Mouse (Mus musculus) thymus, adult 2 months (tissue): ENCODE measurements around the gene Rplp2.

ENCODE experiments used
- CTCF ChIP-seq: fragments of 200-500 bp; IDR thresholded peaks from 2 replicates; pipeline ENCODE4 v1.5.1; 2012; ENCODE audit warnings: mild to moderate bottlenecking, control low read depth, low read length, moderate library complexity, borderline replicate concordance; ENCODE audit not compliant: control insufficient read depth, poor library complexity, insufficient read depth; ENCODE audit errors: extremely low read depth
- POLR2A ChIP-seq: fragments of 200-500 bp; IDR thresholded peaks from 2 replicates; pipeline ENCODE4 v1.6.1; 2012; ENCODE audit warnings: mild to moderate bottlenecking, low read length, control low read depth, moderate library complexity; ENCODE audit not compliant: control insufficient read depth, poor library complexity, insufficient read depth; ENCODE audit errors: extremely low read depth

DNA sequence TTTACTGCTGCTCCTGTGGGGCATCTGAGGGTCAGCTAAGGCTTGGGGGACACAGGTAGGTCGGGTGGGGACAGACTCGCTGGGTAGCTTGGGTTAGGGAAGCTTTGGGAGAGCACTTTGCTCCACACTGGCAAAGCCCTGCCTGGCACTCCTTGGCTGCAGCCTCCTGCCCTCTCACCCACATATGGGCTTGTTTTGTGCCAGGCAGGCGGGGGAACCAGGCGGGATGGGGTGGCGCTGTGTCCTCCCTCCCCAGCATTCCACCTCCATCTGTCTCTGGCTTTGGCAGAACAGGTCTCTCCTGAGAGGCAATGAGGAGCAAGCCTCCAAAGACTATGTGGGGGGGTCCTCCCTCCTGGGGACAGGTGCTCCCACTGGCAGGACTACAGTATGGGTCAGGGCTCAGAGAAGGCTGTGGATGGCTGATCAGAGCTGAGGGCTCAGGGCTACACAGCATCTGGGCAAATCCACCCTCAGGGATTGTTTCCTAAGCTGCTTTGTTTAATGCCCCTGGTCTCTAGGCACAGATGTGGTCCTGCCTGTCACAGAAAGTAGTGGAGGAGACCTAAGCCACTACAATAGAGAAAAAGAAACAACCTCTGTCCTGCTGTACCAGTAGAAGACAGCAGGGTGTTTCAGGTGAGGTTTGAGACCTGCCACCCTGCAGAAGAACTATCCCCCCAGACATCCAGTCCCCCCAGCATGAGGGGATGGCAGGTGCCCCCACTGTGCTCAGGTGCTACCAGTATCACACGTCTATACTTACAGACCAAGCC is 14.2 kb upstream of the Rplp2 start:
- no peak for TF ChIP-seq CTCF
- no peak for TF ChIP-seq POLR2A
